Mouse (Mus musculus) CH12.LX (cell line): Measurements from ENCODE around the gene Tnfsf10. TPM values are rescaled to one million over a fixed set of nuclear protein-coding genes. Genes with fewer than 3 reads are reported as not detected.

Source experiments
- DNase-seq: peaks from one replicate; pipeline ENCODE4 v3.0.0-alpha.2; 2013; ENCODE audit errors: extremely low read depth
- H3K27ac ChIP-seq: 2 replicates; pipeline ENCODE4 v1.5.1; 2012; ENCODE audit warnings: low read depth, mild to moderate bottlenecking, control low read depth, moderate library complexity; ENCODE audit not compliant: insufficient read depth
- H3K27me3 ChIP-seq: replicated peaks from 2 replicates; pipeline ENCODE3; 2012; ENCODE audit warnings: inconsistent platforms
- H3K36me3 ChIP-seq, 2 experiments: replicated peaks in 1 of 2; 2 replicates each; pipeline versions ENCODE3 to v1.6.1; 2012; ENCODE audit warnings: inconsistent platforms in 1 of 2, low read length in 1 of 2, mild to moderate bottlenecking in 1 of 2, mixed read lengths in 1 of 2, moderate library complexity in 1 of 2; ENCODE audit not compliant: control insufficient read depth in 1 of 2, insufficient read depth in 1 of 2
- H3K4me1 ChIP-seq, 2 experiments: 2 replicates each; pipeline ENCODE4 v1.6.1; 2012; ENCODE audit warnings: inconsistent platforms in 1 of 2, moderate library complexity in 1 of 2; ENCODE audit not compliant: insufficient read depth in 2 of 2, control insufficient read depth in 1 of 2
- H3K4me2 ChIP-seq: 2 replicates; pipeline ENCODE4 v1.6.1; 2012; ENCODE audit warnings: low read depth, mild to moderate bottlenecking, control low read depth; ENCODE audit not compliant: poor library complexity, insufficient read depth, severe bottlenecking
- H3K4me3 ChIP-seq, 3 experiments: fragments of 150-350 bp in 1 of 3; sonication (generic) in 1 of 3; replicated peaks in 1 of 3; 2 replicates each; pipeline versions ENCODE3 to v1.5.1; 2011 to 2012; ENCODE audit warnings: low read depth in 2 of 3, low read length in 2 of 3, mild to moderate bottlenecking in 2 of 3, moderate library complexity in 2 of 3, control low read depth in 1 of 3, improper control_type of control experiment in 1 of 3, inconsistent platforms in 1 of 3, mixed read lengths in 1 of 3; ENCODE audit not compliant: poor library complexity in 1 of 3
- H3K79me2 ChIP-seq: replicated peaks from 2 replicates; pipeline ENCODE4 v1.6.1; 2012; ENCODE audit warnings: mild to moderate bottlenecking, moderate library complexity; ENCODE audit not compliant: control insufficient read depth, poor library complexity, insufficient read depth, severe bottlenecking; ENCODE audit errors: extremely low read depth
- H3K9ac ChIP-seq: 2 replicates; pipeline ENCODE4 v1.6.1; 2012; ENCODE audit warnings: low read depth, mild to moderate bottlenecking, control low read depth, moderate library complexity; ENCODE audit not compliant: insufficient read depth
- H3K9me3 ChIP-seq: replicated peaks from 2 replicates; pipeline ENCODE3; 2012; ENCODE audit warnings: low read length, inconsistent platforms, mixed read lengths
- CTCF ChIP-seq, 2 experiments: IDR thresholded peaks in 1 of 2; conservative IDR thresholded peaks in 1 of 2; 2 replicates each; pipeline ENCODE4 v1.5.1; 2011 to 2012; ENCODE audit warnings: low read depth in 2 of 2, low read length in 2 of 2, improper control_type of control experiment in 1 of 2, inconsistent platforms in 1 of 2, mild to moderate bottlenecking in 1 of 2, moderate library complexity in 1 of 2
- E2F4 ChIP-seq: IDR thresholded peaks from 2 replicates; pipeline ENCODE4 v1.6.1; 2011; ENCODE audit warnings: low read depth, low read length, improper control_type of control experiment; ENCODE audit not compliant: insufficient replicate concordance
- EP300 ChIP-seq: IDR thresholded peaks from 2 replicates; pipeline ENCODE4 v1.6.1; 2011; ENCODE audit warnings: low read length, improper control_type of control experiment
- ETS1 ChIP-seq: conservative IDR thresholded peaks from 2 replicates; pipeline ENCODE4 v1.6.1; 2012; ENCODE audit warnings: low read depth, mild to moderate bottlenecking, inconsistent platforms, low read length, improper control_type of control experiment, moderate library complexity
- GABPA ChIP-seq: IDR thresholded peaks from 2 replicates; pipeline ENCODE4 v1.6.1; 2012; ENCODE audit warnings: low read depth, low read length, improper control_type of control experiment, inconsistent platforms; ENCODE audit not compliant: insufficient replicate concordance
- IRF4 ChIP-seq: IDR thresholded peaks from 2 replicates; pipeline ENCODE4 v1.6.1; 2014; ENCODE audit warnings: low read depth, mild to moderate bottlenecking, inconsistent platforms, low read length, improper control_type of control experiment
- JUN ChIP-seq: IDR thresholded peaks from 2 replicates; pipeline ENCODE4 v1.6.1; 2011; ENCODE audit warnings: low read depth, mild to moderate bottlenecking, low read length, improper control_type of control experiment, moderate library complexity; ENCODE audit not compliant: insufficient read depth
- JUND ChIP-seq: conservative IDR thresholded peaks from 2 replicates; pipeline ENCODE4 v1.6.1; 2011; ENCODE audit warnings: low read depth, low read length, improper control_type of control experiment
- KAT2A ChIP-seq: IDR thresholded peaks from 2 replicates; pipeline ENCODE4 v1.6.1; 2012; ENCODE audit warnings: low read length, improper control_type of control experiment, inconsistent platforms; ENCODE audit not compliant: insufficient replicate concordance
- MAZ ChIP-seq: IDR thresholded peaks from 2 replicates; pipeline ENCODE4 v1.6.1; 2012; ENCODE audit warnings: low read depth, mild to moderate bottlenecking, inconsistent platforms, low read length, improper control_type of control experiment, moderate library complexity
- MEF2A ChIP-seq: IDR thresholded peaks from 2 replicates; pipeline ENCODE4 v1.6.1; 2014; ENCODE audit warnings: low read depth, mild to moderate bottlenecking, inconsistent platforms, low read length, improper control_type of control experiment, borderline replicate concordance
- NRF1 ChIP-seq: IDR thresholded peaks from 2 replicates; pipeline ENCODE4 v1.6.1; 2014; ENCODE audit warnings: low read depth, mild to moderate bottlenecking, inconsistent platforms, low read length, improper control_type of control experiment, moderate library complexity
- POLR2A ChIP-seq: IDR thresholded peaks from 2 replicates; pipeline ENCODE4 v1.6.1; 2011; ENCODE audit warnings: low read depth, mild to moderate bottlenecking, improper control_type of control experiment, low read length
- SIN3A ChIP-seq: IDR thresholded peaks from 2 replicates; pipeline ENCODE4 v1.6.1; 2012; ENCODE audit warnings: low read length, improper control_type of control experiment, inconsistent platforms
- TCF12 ChIP-seq: IDR thresholded peaks from 2 replicates; pipeline ENCODE4 v1.6.1; 2014; ENCODE audit warnings: low read depth, mild to moderate bottlenecking, inconsistent platforms, low read length, improper control_type of control experiment
- UBTF ChIP-seq: IDR thresholded peaks from 2 replicates; pipeline ENCODE4 v1.6.1; 2012; ENCODE audit warnings: low read depth, mild to moderate bottlenecking, inconsistent platforms, low read length, improper control_type of control experiment, moderate library complexity
- USF2 ChIP-seq: conservative IDR thresholded peaks from 2 replicates; pipeline ENCODE4 v1.6.1; 2011; ENCODE audit warnings: low read depth, low read length, improper control_type of control experiment
- ZC3H11A ChIP-seq: IDR thresholded peaks from 2 replicates; pipeline ENCODE4 v1.6.1; 2012; ENCODE audit warnings: low read depth, mild to moderate bottlenecking, inconsistent platforms, low read length, improper control_type of control experiment
- ZMIZ1 ChIP-seq: IDR thresholded peaks from 2 replicates; pipeline ENCODE4 v1.6.1; 2012; ENCODE audit warnings: low read depth, mild to moderate bottlenecking, inconsistent platforms, low read length, improper control_type of control experiment
- dilution Hi-C: fragments of 300-500 bp; cut with MboI; formaldehyde crosslinking; loops from 2 replicates; pipeline ENCODE4 v1.14.3; 2020; ENCODE audit warnings: low sequenced_read_pairs; ENCODE audit not compliant: extremely low pct_unique_long_range_greater_than_20kb, extremely low pct_ligation_motif_present
- in situ Hi-C: fragments of 300-500 bp; cut with MboI; formaldehyde crosslinking; loops from 3 replicates; pipeline ENCODE4 v1.14.3; 2019; ENCODE audit warnings: low sequenced_read_pairs, low pct_ligation_motif_present, low pct_unique_long_range_greater_than_20kb, mixed read lengths
- polyA plus RNA-seq: library from polyadenylated mRNA; unstranded; fragments of >175 nt; gene quantifications from 2 replicates; pipeline ENCODE4 v1.2.1, GENCODE M21; 2012; ENCODE audit warnings: low read depth; ENCODE audit not compliant: insufficient read length
- total RNA-seq, 2 experiments: library from RNA; depleted of rRNA; stranded (reverse); fragments of 300-350 nt in 1 of 2; fragments of >200 nt in 1 of 2; gene quantifications; 2 replicates each; pipeline ENCODE4 v1.2.3; 2012 to 2014

Gene Tnfsf10
- total and polyA plus RNA-seq, 3 experiments, result 0.17 to 1.0 (median 0.69) TPM

GRCm38 (mm10) chr3:27267887-27268286 is 48.9 kb upstream of the Tnfsf10 start:
- TF ChIP-seq CTCF (conservative IDR thresholded peaks at IDR 0.05 in 1 of 2, IDR thresholded peaks at IDR 0.05 in 1 of 2; ENCODE audit: low read depth in 2 of 2, low read length in 2 of 2), result no peak
- no peak for TF ChIP-seq E2F4
- no peak for TF ChIP-seq SIN3A
- no peak for TF ChIP-seq ETS1
- TF ChIP-seq JUN, result no peak
- no peak for TF ChIP-seq ZMIZ1
- TF ChIP-seq USF2, result no peak
- no peak for TF ChIP-seq IRF4
- TF ChIP-seq NRF1, result no peak
- TF ChIP-seq EP300, result no peak
- no peak for TF ChIP-seq UBTF
- TF ChIP-seq ZC3H11A, result no peak
- Histone ChIP-seq H3K4me2 (no peak overlapping the region), H3K9me3 (no peaks in the 10 kb centered on the region), H3K27ac (no peak overlapping the region), H3K79me2 (no peaks in the 10 kb centered on the region), H3K9ac (no peak overlapping the region), H3K4me3 (no peak overlapping the region), H3K4me1 (peaks cover 0 to 19% of the 10 kb centered on the region in 2 experiments; a peak in 2 of 4 replicates), H3K27me3 (no peaks in the 10 kb centered on the region), H3K36me3 (no peaks in the 10 kb centered on the region)
- no peak for DNase-seq
- in situ Hi-C loops (loop anchor here (25.0 kb wide), 1 partner anchor 194 kb away; no protein-coding TSS in a partner anchor), dilution Hi-C loops (no loop called here)

- H3K27me3 ChIP-seq, result no peaks in the 10 kb centered on the region
- TF ChIP-seq ZC3H11A, result no peak
- TF ChIP-seq ZMIZ1, result no peak
- no peak for TF ChIP-seq MEF2A
- no peak for TF ChIP-seq TCF12
- TF ChIP-seq KAT2A, result no peak
- no peak for TF ChIP-seq SIN3A
- TF ChIP-seq NRF1, result no peak
- no peak for TF ChIP-seq E2F4
- TF ChIP-seq CTCF (conservative IDR thresholded peaks at IDR 0.05 in 1 of 2, IDR thresholded peaks at IDR 0.05 in 1 of 2; ENCODE audit: low read depth in 2 of 2, low read length in 2 of 2), result no peak
- TF ChIP-seq GABPA, result no peak
- no peak for TF ChIP-seq EP300
- no peak for TF ChIP-seq POLR2A
- no peak for TF ChIP-seq MAZ
- no peak for TF ChIP-seq UBTF
- no peak for TF ChIP-seq JUND
- H3K9me3 ChIP-seq, result no peaks in the 10 kb centered on the region
- H3K4me3 ChIP-seq, result no peak overlapping the region
- H3K4me1 ChIP-seq, result peaks cover 0 to 25% of the 10 kb centered on the region in 2 experiments; a peak in 2 of 4 replicates
- no peak for DNase-seq
- no peaks in the 10 kb centered on the region for H3K36me3 ChIP-seq
- no peak overlapping the region for H3K27ac ChIP-seq
- no peak overlapping the region for H3K9ac ChIP-seq
- in situ Hi-C loops (loop anchor here (25.0 kb wide), 1 partner anchor 193 kb away; no protein-coding TSS in a partner anchor), dilution Hi-C loops (no loop called here)
- H3K79me2 ChIP-seq, result no peaks in the 10 kb centered on the region
- no peak overlapping the region for H3K4me2 ChIP-seq
These were observed 47.7 kb upstream of the Tnfsf10 start for GRCm38 (mm10) chr3:27269151-27269550.
